Mouse (Mus musculus) cerebellum, adult 11-12 months (tissue): ENCODE results near the gene Ift140.
"Not testable (repeated sequence)": the region's sequence is repeated elsewhere in the genome, so short reads cannot be mapped to it uniquely, and the experiment has no call there.

Experiments
- DNase-seq: peaks from one replicate; pipeline ENCODE4 v3.0.0; 2022

Ift140 gene

DNA sequence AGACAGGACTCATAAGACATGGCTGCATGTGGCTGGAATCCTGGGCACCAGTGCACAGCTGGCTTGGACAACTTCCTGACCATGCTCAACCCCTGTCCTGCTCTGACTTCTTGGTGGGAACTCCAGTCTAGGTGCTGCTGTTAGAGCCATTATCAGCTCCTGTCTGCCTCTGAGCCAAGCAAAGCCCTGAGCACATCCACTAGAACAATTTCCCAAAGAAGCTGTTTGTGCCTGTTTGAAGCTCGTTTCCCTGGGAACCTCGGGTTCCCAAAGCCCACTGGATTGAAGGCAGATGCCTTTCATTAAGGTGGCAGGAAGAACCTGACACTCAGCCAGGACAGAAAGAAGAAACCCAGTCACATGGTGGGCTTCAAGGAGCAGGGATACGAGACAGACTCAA lies 104.5 kb downstream of the Ift140 start, which contains the start of gene Ptx4:
Gene Ptx4, plus strand, starts transcription at position 355 of the 400 bp plus-strand sequence.
- no peak for DNase-seq

DNA sequence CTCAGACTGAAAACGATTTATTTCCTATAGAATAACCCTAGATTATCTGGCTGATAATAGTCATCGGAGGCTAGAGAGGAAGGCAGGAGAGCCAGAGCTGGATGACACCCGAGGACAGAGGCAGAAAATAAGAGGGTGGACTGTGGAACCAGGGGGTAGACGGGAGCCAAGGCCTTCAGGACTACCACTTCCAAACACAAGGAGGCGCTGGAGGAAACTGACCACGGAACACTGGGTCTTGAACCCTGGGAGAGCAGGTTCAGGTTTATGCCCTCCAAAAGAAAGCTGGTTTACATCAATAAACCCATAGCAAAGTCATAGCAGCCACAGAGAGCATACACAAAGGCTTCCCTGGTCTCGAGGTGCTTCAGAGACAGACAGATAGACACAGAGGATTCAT lies 108.1 kb downstream of the Ift140 start:
- DNase-seq = no peak

DNA sequence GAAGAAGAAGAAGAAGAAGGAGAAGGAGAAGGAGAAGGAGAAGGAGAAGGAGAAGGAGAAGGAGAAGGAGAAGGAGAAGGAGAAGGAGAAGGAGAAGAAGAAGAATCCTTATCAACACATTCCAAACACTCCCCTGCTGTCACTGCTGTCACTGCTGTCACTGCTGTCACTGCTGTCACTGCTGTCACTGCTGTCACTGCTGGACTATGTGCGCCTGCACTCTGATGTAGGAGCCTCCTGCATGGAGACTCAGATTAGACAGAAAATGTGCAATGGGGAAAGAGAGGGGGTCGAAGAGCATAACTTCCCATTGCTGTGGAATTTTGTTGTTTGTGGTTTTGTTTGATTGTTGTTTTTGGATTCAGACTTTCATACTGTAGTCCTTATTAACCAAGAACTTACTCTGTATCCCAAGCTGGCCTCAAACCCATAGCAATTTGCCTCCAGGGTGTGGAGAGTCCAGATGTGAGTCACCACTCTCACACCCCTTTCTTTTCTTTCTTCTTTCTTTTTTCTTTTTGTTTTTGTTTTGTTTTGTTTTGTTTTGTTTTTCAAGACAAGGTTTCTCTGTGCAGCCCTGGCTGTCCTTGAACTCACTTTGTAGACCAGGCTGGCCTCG lies 109.7 kb downstream of the Ift140 start:
- not testable (repeated sequence) for DNase-seq

DNA sequence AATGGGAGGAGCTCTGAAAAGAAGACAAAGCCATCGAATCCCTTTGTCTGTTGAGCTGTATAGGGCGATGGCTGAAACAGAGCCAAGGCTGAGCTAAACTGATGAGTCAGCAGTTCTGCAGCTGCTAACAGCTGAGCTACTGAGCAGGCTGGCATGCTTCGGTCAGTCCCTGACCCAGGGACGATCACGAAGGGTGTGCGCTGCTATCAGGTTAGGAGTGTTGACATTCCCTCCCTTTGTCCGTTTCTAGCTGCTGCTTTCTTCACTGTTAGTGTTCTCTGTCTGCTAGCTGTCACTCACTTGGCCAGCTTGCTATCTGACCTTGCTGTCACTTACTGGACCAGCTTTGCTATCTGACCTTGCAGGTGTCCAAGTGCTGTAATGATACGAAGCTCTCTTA lies 111.2 kb downstream of the Ift140 start:
- no peak for DNase-seq

DNA sequence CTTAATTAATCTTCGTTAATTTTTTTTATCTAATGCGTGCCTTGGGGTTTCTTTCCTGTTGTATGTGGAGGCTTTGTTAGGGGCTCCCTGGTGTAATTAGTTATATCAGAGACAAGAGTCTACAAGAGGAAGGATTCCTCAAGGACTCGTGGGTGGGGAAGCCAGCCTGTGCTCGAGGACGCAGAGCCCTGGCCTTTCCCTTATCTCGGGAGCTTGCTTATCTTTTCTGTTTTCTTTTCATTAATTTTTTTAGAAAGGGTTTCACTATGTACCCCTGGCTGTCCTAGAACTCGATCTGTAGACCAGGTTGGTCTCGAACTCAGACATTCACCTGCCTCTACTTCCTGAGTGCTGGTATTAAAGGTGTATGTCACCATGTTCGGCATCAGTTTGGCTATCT lies 111.8 kb downstream of the Ift140 start:
- no peak for DNase-seq

DNA sequence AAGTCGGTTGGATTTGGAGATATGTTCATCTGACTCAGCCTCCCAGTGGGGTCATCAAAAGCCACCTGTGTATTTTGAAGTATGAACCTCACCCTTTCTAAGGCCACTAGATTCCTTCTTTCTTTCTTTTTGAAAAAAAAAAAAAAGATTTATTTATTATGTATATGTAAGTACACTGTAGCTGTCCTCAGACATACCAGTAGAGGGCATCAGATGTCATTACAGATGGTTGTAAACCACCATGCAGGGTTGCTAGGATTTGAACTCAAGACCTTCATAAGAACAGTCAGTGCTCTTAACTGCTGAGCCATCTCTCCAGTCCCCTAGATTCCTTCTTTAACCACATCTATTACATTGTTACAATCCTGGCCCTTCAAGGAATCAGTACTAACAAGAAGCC lies 114.2 kb downstream of the Ift140 start:
- DNase-seq = no peak

DNA sequence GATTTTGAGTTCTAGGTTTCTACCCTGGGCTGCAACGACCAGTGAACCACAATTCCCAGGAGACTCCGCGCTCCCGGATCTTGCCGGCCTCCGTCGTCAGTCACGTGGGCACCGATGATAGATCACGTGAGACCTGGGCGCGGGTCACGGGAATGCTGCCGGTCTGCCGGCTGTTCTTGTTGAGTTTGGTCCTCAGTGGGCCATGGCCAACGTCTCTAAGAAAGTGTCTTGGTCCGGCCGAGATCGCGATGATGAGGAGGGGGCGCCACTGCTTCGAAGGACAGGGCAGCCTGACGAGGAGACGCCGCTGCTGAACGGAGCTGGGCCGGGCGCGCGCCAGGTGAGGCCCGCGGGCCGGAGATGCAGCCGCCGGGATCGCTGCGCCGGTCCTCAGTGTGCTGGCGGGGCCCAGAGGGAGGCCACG lies 117.4 kb downstream of the Ift140 start, which contains the start of gene Clcn7:
Gene Clcn7, plus strand, starts transcription at position 117 of the 424 bp plus-strand sequence.
- DNase-seq = peak; percentile 91

DNA sequence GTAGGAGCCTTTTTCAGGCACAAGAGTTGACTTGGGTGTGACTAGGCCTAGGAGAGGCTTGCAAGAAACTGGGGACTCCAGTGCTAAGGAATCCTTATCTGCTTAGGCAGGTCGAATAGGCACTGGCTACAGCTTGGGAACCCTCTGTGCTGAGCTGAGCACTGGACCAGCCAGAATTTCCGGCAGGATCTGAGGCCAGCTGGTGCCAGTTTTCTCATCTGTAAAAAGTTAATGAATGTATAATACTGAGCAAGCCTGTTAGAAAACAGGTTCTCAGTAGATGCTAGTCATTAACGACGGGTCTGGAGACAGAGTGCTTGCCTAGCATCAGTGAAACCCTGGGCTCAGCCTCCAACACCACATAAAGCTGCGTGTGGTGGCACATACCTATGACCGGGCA lies 119.7 kb downstream of the Ift140 start:
- no peak for DNase-seq

DNA sequence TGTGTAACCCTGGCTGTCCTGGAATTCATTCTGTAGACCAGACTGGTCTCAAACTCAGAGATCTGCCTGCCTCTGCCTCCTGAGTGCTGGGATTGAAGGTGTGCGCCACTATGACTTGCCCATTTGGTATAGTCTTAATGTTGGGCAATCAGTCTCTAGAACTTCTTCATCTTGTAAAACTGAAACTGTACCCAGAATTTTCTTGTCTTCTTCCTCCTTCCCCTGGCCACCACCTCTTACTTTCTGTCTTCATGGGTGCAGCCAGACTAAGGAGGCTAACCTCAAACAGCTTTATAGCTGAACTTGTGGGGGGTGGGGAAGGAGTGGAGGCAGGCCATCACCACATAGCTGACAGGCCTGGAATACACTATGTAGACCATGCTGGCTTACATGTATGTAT lies 122.9 kb downstream of the Ift140 start:
- no peak for DNase-seq

DNA sequence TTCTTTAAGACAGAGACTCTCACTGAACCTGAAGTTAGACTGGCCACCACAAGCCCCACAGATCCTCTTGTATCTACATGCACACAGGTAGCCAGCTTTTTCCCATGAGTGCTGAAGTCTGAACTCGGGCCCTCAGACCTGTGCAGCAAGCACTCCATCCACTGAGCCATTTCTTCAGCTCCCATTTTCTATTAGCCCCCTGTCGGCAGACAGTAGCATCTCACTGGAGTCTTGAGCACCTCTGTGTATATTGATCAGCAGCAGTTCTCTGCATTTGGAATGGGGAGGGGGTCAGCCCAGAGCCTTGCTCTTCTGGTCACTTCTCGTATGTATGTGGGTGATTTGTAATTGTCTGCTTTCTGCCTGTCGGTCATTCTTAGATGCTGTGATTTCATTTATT lies 124.1 kb downstream of the Ift140 start:
- no peak for DNase-seq
